8 mouse cellular contexts compared by ENCODE assay signal in the genomic region with DNA sequence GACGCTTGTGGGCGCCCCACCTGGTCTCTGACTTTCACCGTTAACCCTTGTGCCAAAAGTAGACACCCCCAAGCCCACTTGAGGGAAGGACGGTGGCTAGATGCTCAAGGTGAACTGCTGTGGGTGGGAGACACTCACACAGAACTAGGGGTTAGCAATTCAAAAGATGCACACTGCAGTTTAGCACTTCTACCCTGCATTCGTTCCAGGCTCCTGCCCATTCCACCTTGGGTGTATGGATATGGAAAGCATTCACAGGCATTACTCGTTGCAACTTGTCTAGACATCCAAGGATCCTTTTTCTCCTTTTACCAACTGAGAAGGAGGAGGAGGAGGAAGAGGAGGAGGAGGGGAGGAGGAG. TPM values are rescaled to one million over a fixed set of nuclear protein-coding genes. Genes with fewer than 3 reads are reported as not detected.
DNase-seq lines count a peak whose midpoint lies in the region; ATAC-seq and TF ChIP-seq lines count a peak whose summit lies in the region.

Gene Slc35f4 (minus strand): TSS at position 116 of the 361 bp plus-strand sequence.

- TF ChIP-seq POLR2A in limb, embryonic 14.5 days (IDR thresholded peaks at IDR 0.05; ENCODE audit: borderline replicate concordance, extremely low read depth, insufficient read depth, insufficient read length), result no peak

- peaks cover 7% of the 10 kb centered on the region for H3K4me1 ChIP-seq in heart, embryonic 12.5 days (replicated peaks)
- H3K4me1 ChIP-seq in ES-E14 (ENCODE audit: control insufficient read depth in 2 of 2, insufficient read depth in 2 of 2, low read length in 2 of 2, poor library complexity in 1 of 2), result no peaks in the 10 kb centered on the region
- H3K4me1 ChIP-seq in hindbrain, embryonic 12.5 days, result peaks cover 8% of the 10 kb centered on the region
- H3K4me1 ChIP-seq in limb, embryonic 14.5 days (ENCODE audit: control insufficient read depth, insufficient read depth, low read length), result no peaks in the 10 kb centered on the region

- DNase-seq in heart, adult 8-10 months (ENCODE audit: low spot score), result no peak
- no peak for DNase-seq in ES-E14 (ENCODE audit: low read depth, low spot score)
- DNase-seq in limb, embryonic 14.5 days (ENCODE audit: low spot score), result no peak
- no peak for DNase-seq in adrenal gland, adult 8-10 months
- DNase-seq in kidney, adult 9 months, result no peak
- no peak for DNase-seq in kidney, adult 18-20 months

- 9% methylated on average over 6 of the region's 6 CpGs for WGBS in heart, embryonic 12.5 days
- 10% methylated on average over 6 of the region's 6 CpGs for WGBS in hindbrain, embryonic 12.5 days
- 15% methylated on average over 6 of the region's 6 CpGs for WGBS in limb, embryonic 14.5 days

- in situ Hi-C loops in ES-E14 (cut with MboI; ENCODE audit: low sequenced_read_pairs in 2 of 2, unreplicated experiment in 2 of 2), result loop anchor here (10.0 to 25.0 kb wide), 2 partner anchors 281 to 289 kb away; partner anchors contain the start of gene ccdc198 (in 2 of the 2)

- peak within 1 kb of the TSS; percentile 42 for H3K4me3 ChIP-seq in heart, embryonic 12.5 days
- peak within 1 kb of the TSS; percentile 57 to 67 for H3K4me3 ChIP-seq in ES-E14 (ENCODE audit: insufficient read depth in 1 of 2, low read depth in 1 of 2, low read length in 2 of 2, poor library complexity in 1 of 2, severe bottlenecking in 1 of 2)
- H3K4me3 ChIP-seq in hindbrain, embryonic 12.5 days, result peak within 1 kb of the TSS; percentile 52
- H3K4me3 ChIP-seq in limb, embryonic 14.5 days (replicated peaks; ENCODE audit: low read length), result peak within 1 kb of the TSS; percentile 28

- H3K9ac ChIP-seq in heart, embryonic 12.5 days, result no peak within 1 kb of the TSS
- H3K9ac ChIP-seq in ES-E14 (ENCODE audit: insufficient read depth, low read depth, low read length, poor library complexity, severe bottlenecking), result no peak within 1 kb of the TSS
- peak within 1 kb of the TSS; percentile 66 for H3K9ac ChIP-seq in hindbrain, embryonic 12.5 days
- H3K9ac ChIP-seq in limb, embryonic 14.5 days (ENCODE audit: low read depth, low read length, severe bottlenecking), result no peak within 1 kb of the TSS

- no peaks in the 10 kb centered on the region for H3K9me3 ChIP-seq in heart, embryonic 12.5 days (replicated peaks)
- no peaks in the 10 kb centered on the region for H3K9me3 ChIP-seq in ES-E14 (ENCODE audit: control insufficient read depth, insufficient read depth, low read depth, low read length)
- H3K9me3 ChIP-seq in hindbrain, embryonic 12.5 days (replicated peaks), result no peaks in the 10 kb centered on the region
- H3K9me3 ChIP-seq in limb, embryonic 14.5 days (ENCODE audit: control insufficient read depth, low read length), result no peaks in the 10 kb centered on the region

- H3K36me3 ChIP-seq in heart, embryonic 12.5 days, result no peaks in the 10 kb centered on the region
- no peaks in the 10 kb centered on the region for H3K36me3 ChIP-seq in ES-E14 (ENCODE audit: control insufficient read depth, insufficient read depth, low read length, poor library complexity, severe bottlenecking)
- no peaks in the 10 kb centered on the region for H3K36me3 ChIP-seq in hindbrain, embryonic 12.5 days
- no peaks in the 10 kb centered on the region for H3K36me3 ChIP-seq in limb, embryonic 14.5 days (ENCODE audit: control insufficient read depth, insufficient read depth, low read length)

- peak within 1 kb of the TSS; percentile 90 for H3K4me2 ChIP-seq in heart, embryonic 12.5 days
- H3K4me2 ChIP-seq in hindbrain, embryonic 12.5 days (replicated peaks), result peak within 1 kb of the TSS; percentile 82
- peak within 1 kb of the TSS; percentile 47 for H3K4me2 ChIP-seq in limb, embryonic 14.5 days (replicated peaks; ENCODE audit: low read depth, low read length, severe bottlenecking)

- H3K27me3 ChIP-seq in heart, embryonic 12.5 days (replicated peaks), result peaks cover 9% of the 10 kb centered on the region
- H3K27me3 ChIP-seq in hindbrain, embryonic 12.5 days, result peaks cover 16% of the 10 kb centered on the region
- H3K27me3 ChIP-seq in limb, embryonic 14.5 days (ENCODE audit: control insufficient read depth, insufficient read depth, low read length), result peaks cover 8% of the 10 kb centered on the region

- no peak for ATAC-seq in heart, embryonic 12.5 days (ENCODE audit: insufficient number of reproducible peaks, low FRiP score)
- no peak for ATAC-seq in hindbrain, embryonic 12.5 days (ENCODE audit: low FRiP score)
- no peak for ATAC-seq in limb, embryonic 14.5 days (ENCODE audit: low FRiP score, low read depth)

- no peak within 1 kb of the TSS for H3K27ac ChIP-seq in heart, embryonic 12.5 days (ENCODE audit: poor library complexity, severe bottlenecking)
- H3K27ac ChIP-seq in ES-E14 (ENCODE audit: insufficient read depth, low read depth, low read length, poor library complexity, severe bottlenecking), result no peak within 1 kb of the TSS
- H3K27ac ChIP-seq in hindbrain, embryonic 12.5 days, result peak within 1 kb of the TSS; percentile 35; the same call in 1 of the 2 replicates
- no peak within 1 kb of the TSS for H3K27ac ChIP-seq in limb, embryonic 14.5 days (replicated peaks; ENCODE audit: low read depth, low read length)

TF ChIP-seq in ES-E14, 5 proteins besides CTCF, POLR2A, EP300 and RAD21:
- TF ChIP-seq ZNF384 (IDR thresholded peaks at IDR 0.05; ENCODE audit: low read depth, low read length), result no peak
- no peak for TF ChIP-seq ZC3H11A (IDR thresholded peaks at IDR 0.05; ENCODE audit: borderline replicate concordance, low read depth, low read length)
- TF ChIP-seq HCFC1 (IDR thresholded peaks at IDR 0.05; ENCODE audit: borderline replicate concordance, insufficient read depth, low read length), result no peak
- TF ChIP-seq CHD2 (IDR thresholded peaks at IDR 0.05; ENCODE audit: low read depth, low read length), result no peak
- no peak for TF ChIP-seq MAFK (IDR thresholded peaks at IDR 0.05; ENCODE audit: insufficient read depth, low read depth, low read length)

RNA-seq across cellular contexts. Expression of gene Slc35f4, which starts in this region (rescaled TPM):
- 0.21 TPM in 1 of 2 replicates, not detected in the other for polyA plus RNA-seq in heart, embryonic 12.5 days (2016; fragmentation: Nextera tagmentation; extraction: Ambion mirVana)
- total RNA-seq in heart, adult 8-10 months (2022), result not detected
- 0.13 and 0.58 TPM in 2 replicates for total RNA-seq in ES-E14 (2012; rRNA removed)
- polyA plus RNA-seq in hindbrain, embryonic 12.5 days (2016; fragmentation: Nextera tagmentation; extraction: Ambion mirVana), result 3.0 TPM in 2 replicates
- 0.04 TPM in 1 of 2 replicates, not detected in the other for polyA plus RNA-seq in limb, embryonic 14.5 days (2012; rRNA removed)
- polyA plus RNA-seq in limb, embryonic 14.5 days (2014; fragmentation: Nextera tagmentation; extraction: Ambion mirVana), result 0.10 TPM in 1 of 2 replicates, not detected in the other
- total RNA-seq in adrenal gland, adult 8-10 months (2022), result not detected
